Mouse (Mus musculus) gonadal fat pad, adult 2 months (tissue): Measurements from ENCODE around the gene Mast1. TPM values are rescaled to one million over a fixed set of nuclear protein-coding genes. Genes with fewer than 3 reads are reported as not detected.

Experiments
- DNase-seq: peaks from one replicate; pipeline ENCODE4 v3.0.0-alpha.2; 2012; ENCODE audit warnings: low read depth
- polyA plus RNA-seq: library from polyadenylated mRNA; depleted of rRNA; stranded (reverse); fragments of >200 nt; gene quantifications from 2 replicates; pipeline ENCODE4 v1.2.3, GENCODE M21; 2012; rRNA removed

Mast1 gene
- polyA plus RNA-seq, 1 experiment = 0.66 TPM

GRCm38 (mm10) chr8:84873016-84873415 lies 64.1 kb downstream of the Mast1 start:
- DNase-seq = no peak

- DNase-seq = no peak
These were observed 64.7 kb downstream of the Mast1 start for GRCm38 (mm10) chr8:84872309-84872965.

- no peak for DNase-seq
These were observed 65.5 kb downstream of the Mast1 start, which contains the start of gene Syce2 for GRCm38 (mm10) chr8:84871376-84872308. TSS of gene Syce2 (plus strand) at chr8:84872111.

Other genes starting within 250 kb of the Mast1 start
- 94.0 and 95.8 TPM in 2 replicates for gene Nacc1, start 249.5 kb downstream of the Mast1 start, polyA plus RNA-seq
- 7.8 and 8.5 TPM in 2 replicates for gene Lyl1, start 235.9 kb downstream of the Mast1 start, polyA plus RNA-seq
- gene G430095P16Rik, start 214.4 kb downstream of the Mast1 start, polyA plus RNA-seq = 1.1 and 2.1 TPM in 2 replicates
- gene Nfix, start 137.0 kb downstream of the Mast1 start, polyA plus RNA-seq = 35.3 and 69.9 TPM in 2 replicates
- gene Dand5, start 114.5 kb downstream of the Mast1 start, polyA plus RNA-seq = 3.7 and 5.3 TPM in 2 replicates
- 14.6 and 21.4 TPM in 2 replicates for gene Gadd45gip1, start 105.8 kb downstream of the Mast1 start, polyA plus RNA-seq
- 75.1 and 88.9 TPM in 2 replicates for gene Rad23a, start 96.7 kb downstream of the Mast1 start, polyA plus RNA-seq
- gene Calr, start 90.4 kb downstream of the Mast1 start, polyA plus RNA-seq = 563 and 854 TPM in 2 replicates
- gene Farsa, start 80.4 kb downstream of the Mast1 start, polyA plus RNA-seq = 44.7 and 52.1 TPM in 2 replicates
- gene Syce2, start 65.2 kb downstream of the Mast1 start, polyA plus RNA-seq = 3.3 and 3.7 TPM in 2 replicates
- gene Gcdh, start 43.4 kb downstream of the Mast1 start, polyA plus RNA-seq = 102 and 104 TPM in 2 replicates
- gene Klf1, start 35.4 kb downstream of the Mast1 start, polyA plus RNA-seq = 0.67 and 0.69 TPM in 2 replicates
- gene Dnase2a, start 28.8 kb downstream of the Mast1 start, polyA plus RNA-seq = 29.5 and 30.8 TPM in 2 replicates
- gene Rtbdn, start 9.6 kb upstream of the Mast1 start, polyA plus RNA-seq = not detected in 2 replicates
- 3.3 and 6.8 TPM in 2 replicates for gene Gm49661, start 32.1 kb upstream of the Mast1 start, polyA plus RNA-seq
- 191 and 202 TPM in 2 replicates for gene Prdx2, start 32.2 kb upstream of the Mast1 start, polyA plus RNA-seq
- gene Rnaseh2a, start 32.4 kb upstream of the Mast1 start, polyA plus RNA-seq = 44.0 and 58.8 TPM in 2 replicates
- gene Junb, start 41.4 kb upstream of the Mast1 start, polyA plus RNA-seq = 37.2 and 42.8 TPM in 2 replicates
- 16.5 and 24.7 TPM in 2 replicates for gene Hook2, start 53.2 kb upstream of the Mast1 start, polyA plus RNA-seq
- not detected in 2 replicates for gene Best2, start 77.2 kb upstream of the Mast1 start, polyA plus RNA-seq
- gene Asna1, start 87.9 kb upstream of the Mast1 start, polyA plus RNA-seq = 154 and 168 TPM in 2 replicates
- gene Trir, start 89.5 kb upstream of the Mast1 start, polyA plus RNA-seq = 64.2 and 100 TPM in 2 replicates
- gene Tnpo2, start 99.6 kb upstream of the Mast1 start, polyA plus RNA-seq = 84.8 and 89.2 TPM in 2 replicates
- gene Fbxw9, start 122.7 kb upstream of the Mast1 start, polyA plus RNA-seq = 56.8 and 59.4 TPM in 2 replicates
- gene Gm5741, start 130.6 kb upstream of the Mast1 start, polyA plus RNA-seq = 1.5 and 1.9 TPM in 2 replicates
- gene Dhps, start 134.4 kb upstream of the Mast1 start, polyA plus RNA-seq = 44.5 and 48.3 TPM in 2 replicates
- gene Wdr83os, start 143.4 kb upstream of the Mast1 start, polyA plus RNA-seq = 170 and 198 TPM in 2 replicates
- gene Wdr83, start 143.9 kb upstream of the Mast1 start, polyA plus RNA-seq = 33.8 and 35.7 TPM in 2 replicates
- 133 and 184 TPM in 2 replicates for gene Man2b1, start 145.9 kb upstream of the Mast1 start, polyA plus RNA-seq
- 2.5 and 2.7 TPM in 2 replicates for gene Zfp791, start 185.7 kb upstream of the Mast1 start, polyA plus RNA-seq
- gene Cks1brt, start 214.6 kb upstream of the Mast1 start, polyA plus RNA-seq = not detected in 2 replicates